Mouse (Mus musculus) gastrocnemius, postnatal 4 days (tissue): ENCODE measurements at regions not wholly inside any gene's neighbourhood (a gene's known extent, or its start where the extent isn't known, plus 50 kb on each side); places are given as distances from the start of the nearest gene placed in this dataset.

Experiments
- DNase-seq, 2 experiments: peaks; one replicate each; pipeline ENCODE4 v3.0.0; 2021 to 2022; ENCODE audit warnings: low spot score in 2 of 2, mixed read lengths in 2 of 2

DNA sequence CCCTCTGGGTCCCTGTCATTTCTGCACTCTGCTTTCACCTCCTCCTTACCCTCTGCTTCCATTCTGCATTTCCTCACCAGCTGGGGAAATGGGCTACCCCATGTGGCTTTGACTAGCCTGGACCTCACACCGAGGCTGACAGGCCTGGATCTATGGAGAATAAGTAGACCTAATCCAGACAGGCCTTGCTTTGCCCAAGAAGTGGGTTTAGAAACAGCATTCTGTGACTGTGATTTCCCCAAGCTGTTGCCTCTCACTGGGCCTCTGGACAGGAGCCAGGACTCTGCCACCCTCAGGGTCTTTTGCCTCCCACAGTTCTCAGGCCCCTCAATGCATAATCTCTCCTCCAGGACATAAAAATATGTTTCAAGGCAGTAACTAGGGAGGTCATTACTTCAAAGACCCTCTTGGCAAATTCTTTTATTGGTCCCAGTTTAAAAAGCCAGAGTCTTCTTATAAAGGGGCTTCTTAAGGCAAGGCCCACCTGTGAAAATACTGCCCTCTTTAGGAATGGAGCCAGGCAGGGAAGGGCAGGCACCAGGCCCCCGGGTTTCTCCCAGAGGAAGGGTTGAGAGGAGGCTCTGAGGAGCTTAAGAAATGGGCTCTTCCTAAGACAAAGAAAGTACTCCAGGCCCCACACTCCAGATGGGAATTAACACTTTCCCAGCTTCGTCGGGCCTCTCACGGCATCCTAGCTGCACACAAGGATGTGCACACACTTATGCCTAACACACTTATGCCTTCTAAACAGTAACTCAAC is 151.8 kb downstream of the Cyp26b1 start:
- DNase-seq = no peak

DNA sequence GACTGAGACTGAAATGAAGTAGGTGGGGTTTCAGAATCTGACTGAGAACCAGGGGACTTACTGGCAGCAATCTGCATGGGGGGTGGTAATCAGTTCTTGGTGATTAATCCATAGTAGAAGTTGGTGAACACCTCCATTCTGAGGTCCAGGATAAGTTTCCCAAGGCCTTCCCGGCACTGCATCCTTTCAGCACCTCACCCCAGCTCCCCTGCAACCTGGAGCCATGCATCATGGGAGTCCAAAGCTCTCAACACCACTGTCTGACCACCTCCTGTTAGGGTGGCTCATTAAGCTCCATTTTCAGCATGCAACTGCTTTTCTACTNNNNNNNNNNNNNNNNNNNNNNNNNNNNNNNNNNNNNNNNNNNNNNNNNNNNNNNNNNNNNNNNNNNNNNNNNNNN is 157.0 kb downstream of the Cyp26b1 start:
- DNase-seq = no peak

GRCm38 (mm10) chr6:84434532-84434931 is 159.2 kb downstream of the Cyp26b1 start:
- no peak for DNase-seq

- DNase-seq = no peak
These were observed 162.1 kb downstream of the Cyp26b1 start for GRCm38 (mm10) chr6:84431622-84431955.

DNA sequence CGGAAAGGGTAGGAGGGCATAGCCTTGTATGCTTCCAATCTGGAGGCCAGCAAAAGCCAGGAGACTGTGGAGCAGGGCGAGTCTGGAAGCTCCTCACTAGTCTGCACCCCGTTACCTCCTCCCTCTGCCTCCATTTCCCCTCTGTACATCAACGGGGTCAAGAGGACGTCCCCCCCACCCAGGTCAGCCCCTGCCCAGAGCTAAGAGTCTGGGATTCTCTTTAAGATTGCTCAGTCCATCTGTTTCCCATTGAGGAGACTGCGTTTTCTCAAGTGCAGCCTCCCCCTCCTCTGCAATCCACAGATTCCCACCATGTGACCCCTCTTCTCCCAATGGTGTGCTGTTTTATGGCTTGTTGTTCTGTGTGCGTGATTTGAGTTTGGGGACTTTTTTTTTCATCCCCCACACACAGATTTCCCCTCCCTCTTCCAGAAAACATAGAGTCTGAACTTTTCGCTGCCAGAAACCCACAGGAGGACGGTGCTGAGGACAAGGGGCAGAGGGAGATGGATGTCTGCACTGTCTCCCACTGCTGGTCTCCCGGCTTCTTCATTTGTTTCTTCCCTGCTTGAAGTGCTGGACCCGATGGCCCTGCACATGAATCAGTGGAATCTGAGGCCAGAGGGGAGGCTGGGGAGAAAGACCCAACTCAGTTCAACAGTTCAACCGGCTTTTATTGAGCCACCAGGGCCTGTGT is 162.6 kb downstream of the Cyp26b1 start:
- no peak for DNase-seq

- no peak for DNase-seq
These were observed 163.6 kb downstream of the Cyp26b1 start for GRCm38 (mm10) chr6:84430146-84430545.

GRCm38 (mm10) chr6:84429247-84429646 is 164.5 kb downstream of the Cyp26b1 start:
- no peak for DNase-seq

DNA sequence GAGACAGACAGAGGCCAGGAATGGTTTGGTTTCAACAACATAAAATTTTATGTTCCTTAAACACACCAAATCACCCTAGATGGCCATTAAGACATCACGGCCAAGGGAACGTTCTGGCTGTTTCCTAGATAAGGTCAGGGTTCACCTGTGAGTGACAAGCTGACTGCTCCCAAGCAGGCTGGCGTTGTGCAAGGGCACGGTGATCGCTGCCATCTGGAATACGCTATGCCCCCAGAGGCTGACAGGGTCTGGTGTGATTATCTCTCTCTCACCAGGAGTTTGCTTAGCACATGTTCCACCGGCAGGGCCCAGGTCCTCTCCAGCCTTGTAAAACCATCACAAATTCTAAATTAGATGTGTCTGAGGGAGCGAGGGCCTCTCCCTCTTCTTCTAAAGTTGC is 167.0 kb downstream of the Cyp26b1 start:
- no peak for DNase-seq

DNA sequence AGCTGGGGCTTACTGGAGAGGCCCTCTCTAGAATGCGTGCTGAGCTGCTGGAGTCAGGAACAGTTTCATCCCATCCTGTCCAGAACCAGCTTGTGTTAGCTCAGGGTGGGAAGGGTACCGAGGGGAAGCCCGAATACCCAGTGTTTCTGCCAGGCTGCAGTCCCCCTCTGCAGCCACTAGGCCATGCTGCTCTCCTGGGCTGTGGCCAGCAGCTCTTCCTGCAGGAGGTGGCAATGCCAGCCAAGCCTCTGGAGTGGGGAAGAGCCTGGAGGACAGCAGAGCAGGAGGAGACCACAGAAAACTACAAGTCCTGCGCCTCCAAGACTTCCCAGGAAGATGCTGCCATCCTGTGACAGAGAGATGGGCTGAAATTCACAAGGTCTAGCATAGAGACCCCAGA is 167.9 kb downstream of the Cyp26b1 start:
- DNase-seq = no peak

GRCm38 (mm10) chr6:84422946-84423345 is 170.8 kb downstream of the Cyp26b1 start:
- DNase-seq = no peak

GRCm38 (mm10) chr6:84419691-84420090 is 174.0 kb downstream of the Cyp26b1 start:
- no peak for DNase-seq

GRCm38 (mm10) chr6:84419281-84419680 is 174.4 kb downstream of the Cyp26b1 start:
- no peak for DNase-seq

- DNase-seq = no peak
These were observed 176.6 kb downstream of the Cyp26b1 start for GRCm38 (mm10) chr6:84416992-84417636.

DNA sequence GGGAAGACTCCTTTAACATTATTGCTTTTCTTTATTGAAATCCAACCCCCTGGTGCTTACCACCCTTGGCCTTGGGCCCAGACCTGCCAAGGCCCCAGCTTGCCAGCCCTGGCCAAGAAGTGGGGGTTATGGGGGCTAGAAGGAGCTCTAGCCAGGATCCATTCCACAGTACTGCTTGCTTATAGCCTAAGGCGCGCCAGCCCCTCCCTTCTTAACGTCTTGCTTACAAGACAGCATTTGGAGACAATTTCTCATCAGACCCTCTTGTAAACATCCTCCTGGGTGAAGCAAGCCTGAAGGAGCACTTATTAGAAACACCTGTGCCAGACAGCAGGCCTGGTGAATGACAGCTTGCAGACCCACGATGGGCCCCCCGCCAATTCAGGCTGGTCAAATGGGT is 179.3 kb downstream of the Cyp26b1 start:
- no peak for DNase-seq

GRCm38 (mm10) chr6:84409863-84410513 is 183.7 kb downstream of the Cyp26b1 start:
- no peak for DNase-seq

GRCm38 (mm10) chr6:84408513-84408912 is 185.2 kb downstream of the Cyp26b1 start:
- no peak for DNase-seq

- DNase-seq = peak; percentile 47 to 62
These were observed 185.9 kb downstream of the Cyp26b1 start for GRCm38 (mm10) chr6:84407773-84408172.

DNA sequence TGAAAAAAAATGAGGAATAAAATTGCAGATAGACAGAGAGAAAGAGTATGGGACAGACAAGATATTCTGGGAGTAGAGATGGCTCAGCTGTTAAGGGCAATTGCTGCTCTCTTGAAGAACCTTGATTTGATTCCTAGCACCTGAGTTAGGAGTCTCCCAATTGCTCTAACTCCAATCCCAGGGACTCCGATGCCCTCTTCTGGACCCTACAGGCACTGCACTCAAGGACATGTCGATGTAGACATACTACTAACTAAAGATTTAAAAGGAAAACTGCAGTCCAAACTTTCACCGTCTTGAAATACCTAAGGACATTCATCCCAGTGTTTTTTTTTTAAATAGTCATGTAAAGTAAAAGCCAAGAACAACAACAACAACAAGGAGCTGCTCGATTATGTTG is 189.0 kb downstream of the Cyp26b1 start:
- no peak for DNase-seq

DNA sequence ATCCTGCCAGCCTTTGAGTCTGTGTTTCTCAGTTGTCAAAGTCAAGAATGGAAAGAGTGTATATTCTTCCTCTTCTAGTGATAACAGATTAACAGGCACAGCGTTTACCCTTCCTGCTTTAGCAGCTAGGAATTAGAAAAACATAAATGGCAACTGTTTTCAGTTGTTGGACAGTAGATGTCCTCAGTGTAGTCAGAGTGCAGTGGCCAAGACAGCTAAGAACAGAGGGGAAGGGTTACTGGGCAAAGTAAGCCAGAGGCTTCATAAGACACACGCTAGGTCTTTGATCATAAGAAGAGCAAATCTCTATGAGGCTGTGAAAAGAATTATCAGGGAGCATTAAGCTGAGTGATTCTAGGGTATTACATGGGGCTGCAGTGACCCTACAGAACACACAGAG is 191.3 kb downstream of the Cyp26b1 start:
- DNase-seq = no peak

- DNase-seq = no peak
These were observed 199.1 kb downstream of the Cyp26b1 start for GRCm38 (mm10) chr6:84394496-84395090.

GRCm38 (mm10) chr6:84393519-84394231 is 200.0 kb downstream of the Cyp26b1 start:
- DNase-seq = no peak
